Mouse (Mus musculus) monocyte, adult 2 months (primary cell): ENCODE data around the gene Phlda1.

ENCODE experiments used
- DNase-seq, 2 experiments: peaks; one replicate each; pipeline ENCODE4 v3.0.0; 2022; ENCODE audit warnings: low spot score in 2 of 2, low read depth in 1 of 2

The Phlda1 gene

GRCm38 (mm10) chr10:111527057-111527456 lies 21.0 kb downstream of the Phlda1 start:
- no peak for DNase-seq

- no peak for DNase-seq
Measured at GRCm38 (mm10) chr10:111527613-111528012, 21.5 kb downstream of the Phlda1 start.

- DNase-seq: no peak
Measured at GRCm38 (mm10) chr10:111528283-111528682, 22.2 kb downstream of the Phlda1 start.

GRCm38 (mm10) chr10:111530398-111530797 lies 24.3 kb downstream of the Phlda1 start:
- no peak for DNase-seq

GRCm38 (mm10) chr10:111534691-111535090 lies 28.6 kb downstream of the Phlda1 start:
- DNase-seq: no peak

- no peak for DNase-seq
Measured at GRCm38 (mm10) chr10:111537410-111537809, 31.3 kb downstream of the Phlda1 start.

- DNase-seq: peak; percentile 63 to 71
Measured at GRCm38 (mm10) chr10:111539724-111540324, 33.7 kb downstream of the Phlda1 start.

- DNase-seq: no peak
Measured at GRCm38 (mm10) chr10:111540678-111541077, 34.6 kb downstream of the Phlda1 start.

- DNase-seq: no peak
Measured at GRCm38 (mm10) chr10:111543106-111543505, 37.0 kb downstream of the Phlda1 start.

GRCm38 (mm10) chr10:111543781-111544260 lies 37.7 kb downstream of the Phlda1 start:
- DNase-seq: peak; percentile 58 to 64

GRCm38 (mm10) chr10:111544311-111544710 lies 38.2 kb downstream of the Phlda1 start:
- no peak for DNase-seq

- DNase-seq: no peak
Measured at GRCm38 (mm10) chr10:111545648-111546047, 39.6 kb downstream of the Phlda1 start.

GRCm38 (mm10) chr10:111547881-111548372 lies 41.8 kb downstream of the Phlda1 start:
- DNase-seq: no peak

- DNase-seq: no peak
Measured at GRCm38 (mm10) chr10:111550075-111550695, 44.1 kb downstream of the Phlda1 start.

- DNase-seq: no peak
Measured at GRCm38 (mm10) chr10:111553695-111554094, 47.6 kb downstream of the Phlda1 start.

GRCm38 (mm10) chr10:111554651-111555050 lies 48.6 kb downstream of the Phlda1 start:
- DNase-seq: no peak

GRCm38 (mm10) chr10:111558211-111558610 lies 52.1 kb downstream of the Phlda1 start:
- no peak for DNase-seq
